Mouse (Mus musculus) midbrain, postnatal 0 days (tissue): Measurements from ENCODE around the gene Cfap100. TPM values are rescaled to one million over a fixed set of nuclear protein-coding genes. Genes with fewer than 3 reads are reported as not detected.

Experiments used
- ATAC-seq: fragments of 200-750 bp; cut with Nextera tagmentation; 2 replicates; pipeline ENCODE4 v1.8.0; 2017; ENCODE audit warnings: moderate number of reproducible peaks, mild to moderate bottlenecking, moderate TSS enrichment, moderate library complexity; ENCODE audit not compliant: low FRiP score
- DNase-seq: peaks from one replicate; pipeline ENCODE4 v3.0.0-alpha.2; 2015; ENCODE audit warnings: low spot score
- H3K27ac ChIP-seq: fragments of 300-500 bp; sonication (generic); 2 replicates; pipeline ENCODE4 v1.5.1; 2014; ENCODE audit warnings: low read depth, mild to moderate bottlenecking, low read length, mixed read lengths
- H3K27me3 ChIP-seq: fragments of 300-500 bp; sonication (generic); 2 replicates; pipeline ENCODE4 v1.6.1; 2014; ENCODE audit warnings: low read length, control low read depth, mixed read lengths; ENCODE audit not compliant: insufficient read depth
- H3K36me3 ChIP-seq: fragments of 300-500 bp; sonication (generic); 2 replicates; pipeline ENCODE4 v1.6.1; 2014; ENCODE audit warnings: low read length, control low read depth, mixed read lengths; ENCODE audit not compliant: insufficient read depth
- H3K4me1 ChIP-seq: fragments of 300-500 bp; sonication (generic); 2 replicates; pipeline ENCODE4 v1.6.1; 2014; ENCODE audit warnings: mild to moderate bottlenecking, control low read depth, antibody characterized with exemption, low read length, mixed read lengths; ENCODE audit not compliant: insufficient read depth
- H3K4me2 ChIP-seq: fragments of 300-500 bp; sonication (generic); 2 replicates; pipeline ENCODE4 v1.6.1; 2014; ENCODE audit warnings: low read depth, mild to moderate bottlenecking, low read length, mixed read lengths; ENCODE audit not compliant: poor library complexity, severe bottlenecking
- H3K4me3 ChIP-seq: fragments of 300-500 bp; sonication (generic); 2 replicates; pipeline ENCODE4 v1.5.1; 2014; ENCODE audit warnings: low read depth, mild to moderate bottlenecking, low read length, moderate library complexity
- H3K9ac ChIP-seq: fragments of 300-500 bp; sonication (generic); replicated peaks from 2 replicates; pipeline ENCODE4 v1.6.1; 2014; ENCODE audit warnings: mild to moderate bottlenecking, low read length, moderate library complexity, mixed read lengths; ENCODE audit not compliant: poor library complexity, severe bottlenecking
- H3K9me3 ChIP-seq: fragments of 300-500 bp; sonication (generic); 2 replicates; pipeline ENCODE4 v1.6.1; 2016; ENCODE audit warnings: low read length, control low read depth
- CTCF ChIP-seq: IDR thresholded peaks from 2 replicates; pipeline ENCODE4 v1.5.1; 2016; ENCODE audit warnings: antibody characterized with exemption, mild to moderate bottlenecking
- WGBS: fragments of 180-500 bp; shearing (Covaris S2); extraction: QIAGEN DNeasy Blood & Tissue Kit; methylation state at CpG from one replicate; pipeline ENCODE4 v1.1.7; 2014; 5-methylcytosine and 5-hydroxymethylcytosine counted together
- polyA plus RNA-seq: library from polyadenylated mRNA; unstranded; fragments of >200 nt; fragmentation: Nextera tagmentation; extraction: Ambion mirVana; gene quantifications from 2 replicates; pipeline ENCODE4 v1.2.1, GENCODE M21; 2015
- total RNA-seq: library from RNA; depleted of rRNA; stranded (reverse); fragments of >200 nt; gene quantifications from 2 replicates; pipeline ENCODE4 v1.2.3, GENCODE M21; 2014

The Cfap100 gene
- total and polyA plus RNA-seq, 2 experiments from 2014 or later: 7.9 to 22.7 TPM

- H3K4me2 ChIP-seq: peak overlapping the region; percentile 77
- DNase-seq (peak; percentile 23), ATAC-seq (peak; percentile 78)
- peak overlapping the region; percentile 88 for H3K9ac ChIP-seq
- peak overlapping the region; percentile 91 for H3K4me3 ChIP-seq
- peaks cover 17% of the 10 kb centered on the region for H3K36me3 ChIP-seq
- 2% methylated on average over 81 of the region's 98 CpGs for WGBS
- peaks cover 5% of the 10 kb centered on the region for H3K4me1 ChIP-seq
- TF ChIP-seq CTCF: no peak
- H3K9me3 ChIP-seq: no peaks in the 10 kb centered on the region
- no peaks in the 10 kb centered on the region for H3K27me3 ChIP-seq
- peak overlapping the region; percentile 89 for H3K27ac ChIP-seq
Observed at GRCm38 (mm10) chr6:90369725-90370553, 58.7 kb downstream of the Cfap100 start.

GRCm38 (mm10) chr6:90368976-90369724 lies 59.4 kb downstream of the Cfap100 start, which contains the start of gene Zxdc:
Gene Zxdc (plus strand): TSS chr6:90369492.
- Histone ChIP-seq H3K4me1 (peaks cover 5% of the 10 kb centered on the region), H3K9ac (peak within 1 kb of the TSS; percentile 88), H3K36me3 (peaks cover 10% of the 10 kb centered on the region), H3K4me2 (peak within 1 kb of the TSS; percentile 77), H3K9me3 (no peaks in the 10 kb centered on the region), H3K27ac (peak within 1 kb of the TSS; percentile 89), H3K27me3 (no peaks in the 10 kb centered on the region), H3K4me3 (peak within 1 kb of the TSS; percentile 91)
- 6% methylated on average over 41 of the region's 41 CpGs for WGBS
- TF ChIP-seq CTCF: peak; percentile 15; the same call in 1 of the 2 replicates
- DNase-seq: peak; percentile 99
- peak; percentile 97 for ATAC-seq

- no peak for TF ChIP-seq CTCF
- 88% methylated on average over 5 of the region's 5 CpGs for WGBS
- Histone ChIP-seq H3K27me3 (no peaks in the 10 kb centered on the region), H3K36me3 (no peaks in the 10 kb centered on the region), H3K9me3 (no peaks in the 10 kb centered on the region), H3K27ac (no peak overlapping the region), H3K4me3 (no peak overlapping the region), H3K4me2 (no peak overlapping the region), H3K9ac (no peak overlapping the region), H3K4me1 (no peaks in the 10 kb centered on the region)
- DNase-seq (no peak), ATAC-seq (no peak)
Observed at GRCm38 (mm10) chr6:90363301-90363700, 65.3 kb downstream of the Cfap100 start.

- Histone ChIP-seq H3K27me3 (no peaks in the 10 kb centered on the region), H3K4me3 (no peak overlapping the region), H3K9ac (no peak overlapping the region), H3K9me3 (no peaks in the 10 kb centered on the region), H3K4me2 (no peak overlapping the region), H3K27ac (no peak overlapping the region), H3K4me1 (no peaks in the 10 kb centered on the region), H3K36me3 (no peaks in the 10 kb centered on the region)
- TF ChIP-seq CTCF: no peak
- ATAC-seq: no peak
- DNase-seq: no peak
- WGBS: 89% methylated on average over 6 of the region's 6 CpGs
Observed at GRCm38 (mm10) chr6:90360922-90361614, 67.5 kb downstream of the Cfap100 start.

- TF ChIP-seq CTCF: no peak
- 52% methylated on average over 7 of the region's 7 CpGs for WGBS
- peak; percentile 73 for DNase-seq
- Histone ChIP-seq H3K9ac (no peak overlapping the region), H3K4me3 (no peak overlapping the region), H3K4me1 (no peaks in the 10 kb centered on the region), H3K4me2 (no peak overlapping the region), H3K9me3 (no peaks in the 10 kb centered on the region), H3K36me3 (no peaks in the 10 kb centered on the region), H3K27me3 (no peaks in the 10 kb centered on the region), H3K27ac (no peak overlapping the region)
- peak; percentile 68 for ATAC-seq
Observed at GRCm38 (mm10) chr6:90360024-90360781, 68.4 kb downstream of the Cfap100 start.
